Mouse (Mus musculus): Measurements from ENCODE around the gene Rhot2.

Gene Rhot2

DNA sequence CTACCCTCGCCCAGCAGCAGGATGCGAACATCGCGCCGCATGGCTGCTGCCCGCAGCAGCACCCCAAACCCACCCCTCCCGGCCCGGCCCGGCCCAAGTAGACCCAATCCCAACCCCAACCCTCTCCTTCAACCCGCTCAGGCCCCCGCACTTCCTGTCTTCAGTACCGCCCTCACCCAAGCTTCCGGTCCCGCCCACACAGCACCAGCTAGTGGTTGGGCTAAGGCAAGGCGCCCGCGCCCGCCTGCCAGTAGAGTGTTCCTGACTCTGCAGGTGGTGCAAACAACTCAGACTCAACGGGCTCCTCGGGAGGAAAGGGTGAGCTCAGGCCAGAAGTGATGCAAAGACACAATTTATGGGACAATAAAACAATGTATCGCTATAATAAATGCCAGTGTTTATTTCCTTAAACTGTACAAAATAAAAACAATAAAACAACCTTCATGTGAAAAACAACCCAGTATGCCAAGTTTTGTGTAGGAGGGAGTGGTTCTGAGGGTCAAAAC is at the start of gene Rhot2:
Gene Rhot2, minus strand, starts transcription at position 456 of the 506 bp plus-strand sequence.
- DNase-seq (ENCODE audit: low spot score), result peak; percentile 95

DNA sequence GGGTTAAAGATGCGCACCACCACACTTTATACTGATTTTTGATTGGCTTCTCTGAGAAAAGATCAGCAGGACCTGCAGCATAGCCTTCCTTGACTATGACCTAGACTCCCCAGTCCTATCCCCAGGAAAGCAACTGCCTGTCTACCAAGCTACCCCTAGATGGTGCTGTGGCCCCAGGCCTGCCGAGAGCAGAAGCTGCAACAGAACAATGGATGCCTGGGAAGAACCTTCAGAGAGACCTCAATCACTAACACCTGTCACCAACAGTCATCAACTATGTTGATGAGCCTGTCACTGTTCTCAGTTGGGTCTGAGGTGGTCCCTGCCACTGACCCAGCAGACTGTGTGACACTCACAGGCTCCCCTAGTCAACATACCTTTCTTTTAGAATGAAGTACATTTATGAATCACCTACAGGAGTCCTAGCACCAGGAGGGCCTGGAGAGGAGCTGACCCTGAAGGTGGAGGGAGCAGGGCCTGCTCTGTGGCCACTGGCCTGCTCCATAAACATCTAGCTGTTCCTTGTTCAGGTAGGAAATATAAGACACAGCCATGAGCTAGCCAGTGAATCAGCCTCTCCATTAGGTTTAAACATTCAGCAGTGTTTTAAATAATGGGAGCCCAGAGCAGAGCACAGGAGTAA is 49.4 kb upstream of the Rhot2 start:
- DNase-seq (ENCODE audit: low spot score), result peak; percentile 63

DNA sequence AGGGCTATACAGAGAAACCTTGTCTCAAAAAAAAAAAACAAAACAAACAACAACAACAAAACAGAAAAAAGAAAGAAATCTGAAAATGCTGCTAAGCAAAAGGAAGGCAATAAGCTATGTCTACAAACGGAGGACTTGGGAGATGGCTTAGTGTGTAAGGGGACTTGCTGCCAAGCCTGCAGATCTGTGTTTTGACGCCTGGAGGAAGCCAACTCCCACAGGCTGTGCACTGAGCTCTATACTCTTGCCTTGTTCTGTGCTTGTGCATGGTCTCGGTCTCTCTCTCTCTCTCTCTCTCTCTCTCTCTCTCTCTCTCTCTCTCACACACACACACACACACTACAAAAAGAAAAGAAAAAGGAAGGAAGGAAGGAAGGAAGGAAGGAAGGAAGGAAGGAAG is 44.2 kb upstream of the Rhot2 start:
- DNase-seq (ENCODE audit: low spot score), result no peak

DNA sequence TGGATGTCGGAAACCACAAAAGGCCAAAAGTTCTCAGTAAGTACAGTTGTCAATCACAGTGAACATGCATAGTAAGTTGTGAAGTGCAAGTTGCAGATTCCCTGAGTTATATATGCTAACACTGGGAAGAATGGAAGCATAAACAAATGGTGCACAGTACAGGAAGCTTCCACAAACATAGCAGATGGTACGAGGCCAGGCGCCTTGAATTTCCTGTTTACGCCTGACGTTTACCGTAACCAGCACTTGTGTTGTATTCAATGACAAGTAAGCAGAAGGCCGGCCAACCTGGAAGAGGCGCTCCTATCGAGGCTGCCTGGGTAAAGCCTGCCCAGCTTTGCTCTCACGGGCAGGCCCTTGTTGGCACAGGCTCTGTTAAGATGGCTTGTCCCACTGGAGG is 42.8 kb upstream of the Rhot2 start:
- DNase-seq (ENCODE audit: low spot score), result no peak

DNA sequence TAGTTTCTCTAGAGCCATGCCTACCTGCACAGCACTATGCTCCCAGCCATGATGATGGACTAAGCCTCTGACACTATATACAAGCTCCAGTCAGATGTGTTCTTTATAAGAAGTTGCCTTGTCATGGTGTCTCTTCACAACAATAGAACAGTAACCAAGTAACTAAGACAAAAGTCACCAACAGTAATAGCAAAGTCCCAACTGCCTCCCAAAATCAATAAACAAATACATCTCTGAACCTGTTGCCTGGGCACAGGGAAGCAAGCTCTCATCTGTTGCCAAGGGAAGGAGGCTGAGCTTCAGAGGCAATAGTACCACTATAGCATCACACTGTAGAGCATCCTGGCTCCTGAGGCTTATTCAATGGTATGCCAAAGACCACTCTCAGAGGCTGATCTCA is 42.2 kb upstream of the Rhot2 start:
- no peak for DNase-seq (ENCODE audit: low spot score)

DNA sequence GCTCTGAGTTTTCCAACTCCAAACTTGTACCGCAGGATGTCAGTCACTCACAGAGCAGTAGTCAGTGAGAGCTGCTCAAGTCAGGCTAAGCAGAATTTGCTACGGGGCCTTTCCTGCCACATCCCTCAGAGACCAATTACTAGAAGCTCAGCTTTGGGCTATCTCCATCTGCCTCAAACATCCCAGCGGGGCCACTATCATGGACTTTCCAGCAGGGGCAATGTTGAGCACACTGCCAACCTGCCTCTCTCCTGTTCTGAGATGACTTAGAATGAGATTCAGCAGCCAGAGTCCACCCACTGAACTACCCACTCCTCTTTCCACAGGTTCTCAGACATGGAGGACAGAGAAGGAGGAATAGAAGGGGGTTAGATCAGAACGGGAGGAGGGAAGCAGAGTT is 41.0 kb upstream of the Rhot2 start:
- DNase-seq (ENCODE audit: low spot score), result no peak

DNA sequence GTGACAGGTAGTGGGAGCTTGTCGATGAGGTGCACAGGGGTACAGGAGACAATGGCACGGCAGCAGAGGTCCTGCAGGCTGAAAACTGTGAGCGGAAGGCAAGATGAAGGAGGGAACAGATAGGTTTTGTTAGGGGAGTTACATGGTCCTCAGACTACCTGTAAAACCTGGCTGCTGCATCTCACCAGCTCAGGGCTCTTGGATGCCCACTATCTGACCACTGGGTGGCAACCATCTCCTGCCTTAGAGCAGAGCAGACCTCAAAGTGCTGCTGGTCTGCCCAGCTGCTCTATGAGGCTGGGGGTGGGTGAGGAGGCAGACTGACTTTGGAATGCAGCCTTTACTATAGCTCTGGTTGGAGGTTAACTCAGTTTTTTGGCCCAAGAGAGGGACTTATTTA is 39.2 kb upstream of the Rhot2 start:
- no peak for DNase-seq (ENCODE audit: low spot score)

DNA sequence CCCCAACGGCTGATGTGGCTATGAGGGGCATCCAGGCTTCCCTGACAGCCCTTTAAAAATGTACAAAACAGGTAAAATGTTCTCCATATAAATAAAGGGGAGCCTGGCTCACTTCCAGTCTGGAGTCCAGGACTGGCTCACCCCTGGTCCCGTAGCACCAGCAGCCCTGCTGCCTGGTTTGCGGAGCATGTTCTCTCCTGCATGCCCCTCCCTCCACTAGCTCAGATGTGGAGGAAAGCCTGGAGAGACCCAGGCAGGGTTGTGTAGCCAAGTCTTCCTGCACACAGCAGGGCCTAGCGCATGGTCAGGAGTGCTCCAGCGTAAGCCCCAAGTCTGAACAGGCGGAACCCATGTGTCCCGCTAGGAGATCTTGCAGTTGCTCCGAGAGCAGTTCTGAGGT is 38.6 kb upstream of the Rhot2 start:
- no peak for DNase-seq (ENCODE audit: low spot score)

DNA sequence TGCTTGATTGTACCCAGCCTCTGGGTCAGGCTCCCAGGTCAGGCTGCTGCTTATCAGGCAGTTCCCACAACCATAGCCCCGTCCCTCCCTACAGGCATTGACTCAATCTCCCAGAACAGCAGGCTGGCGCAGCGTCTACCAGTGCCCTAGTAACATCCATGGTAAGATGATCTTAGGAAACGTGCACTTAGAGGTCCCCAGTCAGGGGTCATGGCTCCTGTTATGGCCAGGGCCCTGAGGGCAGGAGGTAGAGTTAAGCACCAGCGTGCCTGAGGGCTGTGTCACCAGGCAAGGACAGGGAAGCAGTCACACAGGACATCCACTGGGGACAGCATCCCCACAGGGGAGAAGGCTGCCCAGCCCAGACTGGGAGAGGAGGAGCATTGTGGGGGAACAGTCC is 37.7 kb upstream of the Rhot2 start:
- DNase-seq (ENCODE audit: low spot score), result no peak

DNA sequence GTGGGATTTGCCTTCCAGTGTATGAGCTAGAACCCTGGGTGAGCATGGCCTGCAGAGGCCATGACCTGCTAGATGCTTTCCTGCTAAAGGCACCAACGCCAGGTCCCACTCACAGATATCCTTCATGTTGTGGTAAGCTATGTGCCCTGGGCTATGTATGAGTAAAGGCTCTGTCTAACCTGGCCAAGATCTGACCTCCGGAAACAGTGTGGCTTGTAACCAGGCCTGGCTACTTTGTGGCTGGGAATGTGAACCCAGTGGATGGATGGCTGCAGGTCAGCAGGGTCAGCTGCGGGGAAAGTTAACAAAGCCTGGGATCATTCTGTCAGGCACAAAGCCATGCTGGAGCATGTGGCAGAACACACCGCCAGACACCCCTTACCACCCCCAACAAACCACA is 37.0 kb upstream of the Rhot2 start:
- no peak for DNase-seq (ENCODE audit: low spot score)

DNA sequence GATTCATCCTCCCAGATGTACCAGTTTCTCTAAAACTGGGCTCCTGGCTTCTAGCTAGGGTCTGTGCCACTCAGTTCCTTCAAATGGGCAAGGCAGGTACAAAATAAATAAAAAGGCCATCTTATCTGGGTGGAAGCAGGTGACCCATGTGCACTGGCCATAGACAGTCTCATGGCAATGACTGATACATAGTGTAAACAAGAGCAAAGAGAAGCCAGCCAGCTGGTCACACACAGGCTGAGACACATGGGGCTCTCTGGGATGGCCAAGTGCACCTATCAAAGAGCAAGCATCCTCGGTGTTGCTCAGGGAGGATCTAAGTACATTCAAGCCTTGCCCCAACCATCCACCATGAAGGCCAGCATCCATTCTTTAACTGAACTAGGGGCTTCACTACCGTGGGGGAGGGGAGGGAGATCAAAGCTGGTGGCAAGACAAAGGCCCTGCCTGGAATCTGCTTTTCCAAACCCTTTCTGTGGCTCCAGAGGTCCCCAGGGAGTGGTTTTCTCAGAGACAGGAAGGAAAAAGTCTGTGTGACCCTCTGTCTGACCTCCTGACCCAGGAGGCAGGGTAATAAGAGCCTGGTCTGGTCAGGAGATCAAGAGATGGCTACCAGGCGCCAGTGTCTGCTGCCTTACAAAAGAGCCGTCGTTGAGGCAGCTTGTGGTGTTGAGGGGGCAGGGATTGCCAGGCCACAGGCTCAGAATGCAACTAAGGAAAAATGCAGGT is 36.4 kb upstream of the Rhot2 start:
- no peak for DNase-seq (ENCODE audit: low spot score)

DNA sequence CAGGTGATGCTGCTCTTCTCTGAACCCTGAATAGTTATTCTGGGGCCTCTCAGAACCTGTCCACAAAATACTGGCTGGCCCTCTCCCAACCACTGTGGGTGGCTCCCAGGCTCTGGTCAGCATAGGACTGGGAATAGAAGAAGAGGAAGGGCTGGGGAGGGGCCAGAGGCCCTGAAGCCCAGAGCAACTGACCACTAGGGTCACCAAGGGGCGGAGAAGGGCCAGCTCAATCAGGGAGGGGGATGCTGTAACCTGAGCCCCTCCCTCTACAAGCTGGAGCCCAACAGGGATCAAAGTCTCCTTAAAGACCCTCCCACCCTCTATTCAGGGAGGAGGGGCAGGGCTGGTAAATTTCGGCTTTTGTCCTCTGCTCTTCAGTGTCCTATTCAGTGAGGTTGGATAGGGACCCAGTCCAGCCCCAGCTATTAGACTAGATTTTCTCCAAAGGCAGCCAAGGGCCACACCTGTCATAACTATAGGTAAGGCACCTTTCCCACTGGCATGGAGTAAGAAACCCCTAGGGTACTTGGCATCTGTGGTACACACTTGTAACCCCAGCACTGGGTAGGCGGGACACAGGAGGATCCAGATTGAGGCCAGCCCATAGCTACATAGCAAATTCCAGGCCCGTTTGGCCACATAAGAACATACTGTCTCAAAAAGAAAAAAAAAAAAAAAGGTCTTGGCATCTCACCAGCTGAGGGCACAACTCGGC is 35.7 kb upstream of the Rhot2 start, which contains the start of gene Wfikkn1:
Gene Wfikkn1, minus strand, starts transcription at position 663 of the 715 bp plus-strand sequence.
- DNase-seq (ENCODE audit: low spot score), result no peak

DNA sequence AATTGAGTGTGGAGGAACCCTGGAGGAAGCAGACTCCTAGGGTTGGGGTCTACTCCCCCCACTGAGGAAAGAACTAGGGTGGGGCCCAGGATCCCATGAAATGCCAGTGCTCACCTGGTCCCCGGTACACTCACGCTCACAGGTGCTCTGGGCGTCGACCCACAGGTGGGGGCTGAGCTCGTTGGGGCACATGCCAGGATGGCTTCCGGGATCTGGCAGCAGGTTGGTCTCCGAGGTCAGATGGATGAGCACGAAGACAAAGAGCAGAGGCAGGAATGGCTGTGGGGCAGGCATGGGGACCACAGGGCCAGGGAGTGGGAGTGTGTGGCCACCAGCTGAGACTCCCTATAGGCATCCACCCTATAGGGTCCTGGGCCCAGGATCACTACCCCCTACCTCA is 35.1 kb upstream of the Rhot2 start:
- DNase-seq (ENCODE audit: low spot score), result no peak

DNA sequence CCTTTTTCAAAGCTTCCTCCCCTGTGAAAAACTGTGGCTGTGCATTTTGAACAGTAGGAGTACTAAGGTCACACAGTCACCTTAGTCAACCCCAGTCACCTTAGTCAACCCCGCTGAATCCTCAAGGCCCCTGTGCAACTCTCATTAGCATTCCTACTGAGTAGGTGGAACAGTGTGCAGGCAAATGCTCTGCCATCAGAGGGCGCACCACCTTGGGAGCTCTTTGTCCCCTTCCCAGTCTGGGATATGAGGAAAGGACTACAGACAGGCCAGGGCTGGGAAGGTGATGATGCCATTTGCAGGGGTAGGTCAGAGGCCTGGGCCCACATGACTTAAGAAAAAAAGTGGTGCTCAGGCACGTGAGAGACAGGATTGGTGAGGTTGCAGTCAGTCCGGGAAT is 34.6 kb upstream of the Rhot2 start:
- no peak for DNase-seq (ENCODE audit: low spot score)

DNA sequence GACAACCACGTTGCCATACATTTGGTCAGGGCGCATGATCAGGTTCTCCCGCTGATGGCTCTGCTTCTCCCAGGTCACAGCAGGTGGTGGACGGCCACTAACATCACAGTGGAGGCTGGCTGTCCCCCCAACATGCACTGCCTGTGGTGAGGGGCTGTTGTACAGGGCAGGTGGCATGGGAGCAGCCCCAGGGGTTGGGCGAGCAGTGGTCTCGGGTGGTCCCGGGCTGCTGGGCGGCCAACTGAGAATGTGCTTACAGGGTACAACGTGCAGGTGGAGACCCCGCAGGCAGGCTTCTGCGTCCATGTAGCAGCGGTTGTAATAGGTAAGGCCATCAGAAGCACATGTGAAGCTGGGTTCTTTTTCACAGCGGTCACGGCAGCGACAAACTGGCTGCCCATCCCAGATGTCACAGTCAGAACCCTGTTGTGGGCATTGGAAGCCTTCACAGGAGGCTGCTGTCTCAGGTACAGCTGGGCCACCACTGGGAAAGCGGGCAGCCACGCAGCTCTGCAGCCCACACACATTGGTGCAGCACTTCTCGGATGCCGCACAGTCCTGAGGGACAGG is 34.0 kb upstream of the Rhot2 start:
- no peak for DNase-seq (ENCODE audit: low spot score)

DNA sequence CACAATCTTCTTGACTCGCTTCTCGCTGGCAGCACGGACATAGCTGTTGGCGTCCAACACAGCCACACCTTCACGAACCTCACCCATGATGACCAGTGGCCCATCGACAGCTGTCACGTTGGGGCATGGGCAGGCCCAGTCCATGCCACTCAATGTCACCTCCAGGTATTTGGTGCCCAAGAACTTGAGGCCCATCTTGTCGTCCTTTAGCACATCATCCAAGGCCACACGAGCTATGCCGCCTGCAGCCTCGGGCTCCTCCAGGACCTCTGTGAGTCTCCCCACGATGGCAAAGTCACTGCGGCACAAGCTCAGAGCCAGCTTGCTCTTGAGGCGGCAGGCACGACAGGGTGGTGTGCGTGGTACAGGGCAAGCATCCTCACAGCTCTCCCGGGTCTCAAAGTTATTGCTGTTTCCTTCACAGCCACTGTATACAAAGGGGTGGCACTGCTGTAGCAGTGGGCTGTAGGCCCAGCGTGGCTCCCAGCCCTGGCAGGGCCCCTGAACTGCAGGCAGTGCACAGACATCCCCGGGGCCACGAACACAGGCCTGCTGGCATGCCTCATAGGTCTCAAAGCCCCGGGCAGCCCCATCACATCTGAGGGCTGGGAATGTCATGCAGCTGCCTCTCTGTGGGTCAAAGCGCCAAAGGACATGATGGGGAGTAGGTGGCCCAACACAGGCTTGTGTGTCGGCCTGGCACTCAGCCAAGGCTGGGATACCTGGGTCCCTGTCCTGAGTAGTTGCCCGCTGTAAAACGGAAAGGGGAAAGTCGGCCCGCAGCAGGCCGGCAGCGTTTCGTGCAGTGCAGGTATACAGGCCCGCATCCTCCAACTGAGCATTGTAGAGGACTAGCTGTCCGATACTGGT is 33.3 kb upstream of the Rhot2 start:
- DNase-seq (ENCODE audit: low spot score), result no peak

DNA sequence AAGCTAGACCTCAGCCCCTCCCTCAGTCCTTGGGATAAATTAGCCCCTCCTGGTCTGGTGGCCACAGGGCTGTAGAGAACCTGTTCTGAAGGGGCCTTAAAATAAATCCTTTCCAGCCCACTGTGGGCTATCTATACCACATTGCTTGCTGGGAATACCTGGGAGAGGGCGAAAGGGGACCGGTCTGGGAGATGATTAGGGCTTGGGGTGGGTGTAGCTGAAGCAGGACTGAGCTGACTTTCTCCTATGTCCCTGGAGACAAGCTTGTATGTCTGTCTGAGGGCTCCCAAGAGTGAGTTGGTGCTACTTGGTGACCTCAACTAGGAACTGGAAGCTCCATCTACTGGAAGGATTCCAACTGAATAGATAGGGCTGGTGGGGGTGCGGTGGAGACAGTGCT is 32.4 kb upstream of the Rhot2 start:
- no peak for DNase-seq (ENCODE audit: low spot score)

DNA sequence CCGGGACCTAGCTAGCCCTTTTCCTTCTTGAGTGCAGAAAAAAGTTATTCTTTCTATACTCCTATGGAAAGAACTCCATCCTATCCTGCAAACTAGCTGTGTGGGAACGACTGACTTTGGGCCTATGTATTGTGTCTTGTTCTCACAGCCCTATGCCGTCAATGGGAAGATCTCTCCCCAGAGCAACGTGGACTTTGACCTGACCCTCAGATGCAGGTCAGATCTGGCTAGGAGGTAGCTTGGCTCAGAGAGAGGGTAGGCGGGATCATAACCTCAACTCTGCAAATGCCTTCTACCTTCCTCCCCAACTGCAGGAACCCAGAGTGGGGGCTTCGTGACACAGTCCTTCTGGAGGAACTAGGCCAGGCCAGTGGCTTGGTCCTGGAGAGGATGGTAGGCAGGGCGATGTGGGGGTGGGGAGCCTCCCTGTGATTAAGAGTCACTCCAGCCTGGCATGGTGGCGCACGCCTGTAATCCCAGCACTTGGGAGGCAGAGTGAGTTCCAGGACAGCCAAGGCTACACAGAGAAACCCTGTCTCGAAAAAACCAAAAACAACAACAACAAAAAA is 31.8 kb upstream of the Rhot2 start:
- no peak for DNase-seq (ENCODE audit: low spot score)

DNA sequence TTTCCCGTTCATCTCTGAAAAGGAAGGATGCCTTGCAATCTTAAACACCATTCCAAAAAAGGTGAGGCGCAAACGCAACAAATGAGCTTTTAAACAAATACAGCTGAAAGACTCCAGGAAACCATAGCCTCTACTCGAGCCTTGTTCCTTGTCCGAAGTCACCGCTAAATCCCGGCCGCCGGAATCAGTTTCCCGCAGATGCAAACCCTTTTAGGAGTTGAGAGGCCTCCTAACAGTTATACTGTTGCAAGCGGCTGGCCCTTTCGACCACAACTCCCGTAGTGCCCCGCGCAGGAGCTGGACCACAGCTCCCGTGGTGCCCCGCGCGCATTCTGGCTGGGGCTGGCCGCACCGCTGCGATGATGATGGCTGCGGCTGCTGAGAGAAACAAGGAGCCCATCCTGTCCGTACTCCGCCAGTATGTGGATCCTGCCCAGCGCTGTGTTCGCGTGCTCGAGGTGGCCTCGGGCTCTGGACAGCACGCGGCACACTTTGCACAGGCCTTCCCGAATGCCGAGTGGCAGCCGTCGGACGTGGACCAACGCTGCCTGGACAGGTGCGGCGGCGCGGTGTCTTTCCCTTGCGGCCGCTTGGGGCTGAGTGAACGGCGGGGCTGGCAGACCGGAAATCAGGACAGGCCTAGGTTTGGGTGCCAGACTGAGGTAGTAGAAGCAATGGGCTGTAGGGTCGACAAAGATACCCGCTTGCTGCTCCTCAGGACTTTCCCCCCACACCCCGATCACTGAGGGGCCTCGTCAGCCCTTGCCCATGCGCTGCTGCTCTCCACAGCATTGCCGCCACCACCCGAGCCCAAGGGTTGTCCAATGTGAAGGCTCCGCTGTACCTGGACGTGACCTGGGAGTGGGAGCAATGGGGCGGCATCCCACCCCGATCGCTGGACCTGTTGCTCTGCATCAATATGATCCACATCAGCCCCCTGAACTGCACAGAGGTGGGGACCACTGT is 30.8 kb upstream of the Rhot2 start:
- DNase-seq (ENCODE audit: low spot score), result peak; percentile 90

DNA sequence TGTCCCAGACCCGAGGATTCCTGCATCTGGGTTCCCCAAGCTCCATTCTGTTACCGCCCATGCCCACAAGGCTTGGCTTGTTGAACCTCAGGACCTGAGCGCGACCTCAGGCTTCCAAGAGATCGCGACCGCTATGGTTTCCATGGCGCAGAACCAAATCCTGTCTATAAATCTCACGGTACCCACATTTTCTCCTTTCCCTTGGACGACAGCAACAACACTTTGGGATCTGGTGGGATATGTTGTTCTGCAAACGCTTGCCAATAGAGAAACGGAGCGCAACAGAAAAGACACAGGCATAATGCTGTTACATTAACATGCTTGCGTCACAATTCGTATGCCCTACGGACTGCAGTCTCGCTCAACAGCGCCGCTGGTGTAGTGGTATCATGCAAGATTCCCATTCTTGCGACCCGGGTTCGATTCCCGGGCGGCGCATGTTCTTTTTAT is 30.1 kb upstream of the Rhot2 start, which contains the start of gene Mettl26:
Gene Mettl26, plus strand, starts transcription at position 354 of the 450 bp plus-strand sequence.
- peak; percentile 98 for DNase-seq (ENCODE audit: low spot score)
